Mouse (Mus musculus) liver, embryonic 14.5 days (tissue): ENCODE results near the gene Cdk5rap3. TPM values are rescaled to one million over a fixed set of nuclear protein-coding genes. Genes with fewer than 3 reads are reported as not detected.

Experiments used
- ATAC-seq: fragments of 200-750 bp; cut with Nextera tagmentation; 2 replicates; pipeline ENCODE4 v1.8.0; 2017; ENCODE audit warnings: moderate number of reproducible peaks, mild to moderate bottlenecking, moderate library complexity; ENCODE audit not compliant: insufficient read depth
- DNase-seq, 3 experiments: peaks; one replicate each; pipeline ENCODE4 v3.0.0-alpha.2; 2012 to 2013; ENCODE audit warnings: low read depth in 3 of 3, low spot score in 3 of 3
- H3K27ac ChIP-seq: fragments of 300-500 bp; sonication (generic); 2 replicates; pipeline ENCODE4 v1.5.1; 2014; ENCODE audit warnings: moderate library complexity, mild to moderate bottlenecking, control low read depth, inconsistent platforms
- H3K27me3 ChIP-seq: fragments of 300-500 bp; sonication (generic); 2 replicates; pipeline ENCODE4 v1.6.1; 2014; ENCODE audit warnings: mild to moderate bottlenecking, low read length, moderate library complexity; ENCODE audit not compliant: control insufficient read depth, insufficient read depth
- H3K36me3 ChIP-seq: fragments of 300-500 bp; sonication (generic); replicated peaks from 2 replicates; pipeline ENCODE4 v1.6.1; 2014; ENCODE audit warnings: low read depth; ENCODE audit not compliant: control insufficient read depth, insufficient read depth
- H3K4me1 ChIP-seq, 2 experiments: fragments of 200-500 bp in 1 of 2; fragments of 300-500 bp in 1 of 2; sonication (generic) in 1 of 2; replicated peaks; 2 replicates each; pipeline ENCODE4 v1.6.1; 2012 to 2014; ENCODE audit warnings: antibody characterized with exemption in 1 of 2, inconsistent platforms in 1 of 2, low read length in 1 of 2; ENCODE audit not compliant: control insufficient read depth in 2 of 2, insufficient read depth in 2 of 2
- H3K4me2 ChIP-seq: fragments of 300-500 bp; sonication (generic); 2 replicates; pipeline ENCODE4 v1.6.1; 2014; ENCODE audit warnings: low read depth, mild to moderate bottlenecking, control low read depth, moderate library complexity
- H3K4me3 ChIP-seq, 2 experiments: fragments of 200-500 bp in 1 of 2; fragments of 300-500 bp in 1 of 2; sonication (generic) in 1 of 2; 2 replicates each; pipeline ENCODE4 v1.5.1; 2012 to 2014; ENCODE audit warnings: low read depth in 2 of 2, low read length in 2 of 2, mild to moderate bottlenecking in 2 of 2, control low read depth in 1 of 2, inconsistent platforms in 1 of 2, moderate library complexity in 1 of 2; ENCODE audit not compliant: insufficient read depth in 1 of 2
- H3K9ac ChIP-seq: fragments of 300-500 bp; sonication (generic); replicated peaks from 2 replicates; pipeline ENCODE4 v1.6.1; 2014; ENCODE audit warnings: mild to moderate bottlenecking, control low read depth, moderate library complexity
- H3K9me3 ChIP-seq: fragments of 300-500 bp; sonication (generic); 2 replicates; pipeline ENCODE4 v1.6.1; 2016; ENCODE audit warnings: low read length, mixed read lengths; ENCODE audit not compliant: control insufficient read depth
- CTCF ChIP-seq: IDR thresholded peaks from 2 replicates; pipeline ENCODE4 v1.5.1; 2016; ENCODE audit warnings: antibody characterized with exemption, low read depth, control low read depth
- EP300 ChIP-seq: IDR thresholded peaks from 2 replicates; pipeline ENCODE4 v1.6.1; 2016; ENCODE audit warnings: antibody characterized with exemption, low read depth
- WGBS: fragments of 180-500 bp; shearing (Covaris S2); extraction: QIAGEN DNeasy Blood & Tissue Kit; methylation state at CpG from one replicate; pipeline ENCODE4 v1.1.7; 2014; ENCODE audit not compliant: insufficient replicate concordance; 5-methylcytosine and 5-hydroxymethylcytosine counted together
- polyA plus RNA-seq, 2 experiments: library from polyadenylated mRNA; depleted of rRNA in 1 of 2; stranded (reverse) in 1 of 2; unstranded in 1 of 2; fragments of >200 nt; fragmentation: Nextera tagmentation in 1 of 2; extraction: Ambion mirVana in 1 of 2; gene quantifications; 2 replicates each; pipeline versions ENCODE4 v1.2.1 to v1.2.3; 2012 to 2014

Gene Cdk5rap3
- polyA plus RNA-seq, 2 experiments = 20.1 to 34.1 TPM

DNA sequence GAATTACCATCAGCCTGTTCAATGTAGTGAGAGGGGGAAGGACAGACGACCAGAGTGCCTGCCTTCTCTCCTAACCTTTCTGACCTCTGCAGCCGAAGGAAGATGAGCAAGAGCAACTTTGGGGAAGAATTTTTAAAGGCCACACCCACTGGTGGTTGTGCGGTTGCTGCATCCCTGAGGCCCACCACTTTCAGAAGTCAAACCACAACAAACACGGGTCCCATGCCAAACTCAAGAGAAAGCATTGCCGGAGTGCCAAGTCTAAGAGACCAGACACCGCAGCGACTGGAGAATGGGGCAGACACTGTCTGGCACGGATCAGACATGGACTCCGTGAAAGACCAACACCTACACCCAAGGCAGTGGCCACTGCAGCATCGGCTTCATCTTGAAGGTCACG lies 8.6 kb upstream of the Cdk5rap3 start:
- Histone ChIP-seq H3K36me3 (no peaks in the 10 kb centered on the region), H3K4me3 (no peak overlapping the region), H3K27me3 (no peaks in the 10 kb centered on the region), H3K9me3 (no peaks in the 10 kb centered on the region), H3K9ac (peak overlapping the region; percentile 4), H3K4me2 (peak overlapping the region; percentile 35), H3K4me1 (peaks cover 59 to 62% of the 10 kb centered on the region in 2 experiments), H3K27ac (peak overlapping the region; percentile 94)
- whole genome bisulfite sequencing = 26% methylated on average over 11 of the region's 11 CpGs
- ATAC-seq = no peak
- no peak for TF ChIP-seq CTCF
- no peak for TF ChIP-seq EP300
- no peak for DNase-seq

DNA sequence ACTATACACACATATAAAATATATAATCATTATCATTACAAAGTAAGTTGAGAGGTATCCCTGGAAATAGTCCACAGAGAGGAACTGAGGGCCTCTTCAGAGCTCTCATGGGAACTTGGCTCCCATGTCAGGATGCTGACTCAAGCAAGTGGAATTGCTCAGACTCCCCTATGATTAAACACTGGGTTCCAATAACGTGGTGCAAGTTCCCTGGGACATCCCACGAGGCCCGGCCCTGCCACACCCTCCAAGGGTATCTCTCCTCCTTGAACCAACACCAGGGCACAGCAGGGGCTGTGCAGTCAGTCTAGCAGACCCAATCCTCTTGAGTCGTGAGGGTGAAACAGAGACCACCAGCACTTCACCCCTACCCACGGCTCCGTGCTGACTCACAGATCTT lies 2.7 kb upstream of the Cdk5rap3 start:
- 42% methylated on average over 6 of the region's 6 CpGs for WGBS
- H3K9ac ChIP-seq = peak overlapping the region; percentile 0; the same call in 1 of the 2 replicates

DNA sequence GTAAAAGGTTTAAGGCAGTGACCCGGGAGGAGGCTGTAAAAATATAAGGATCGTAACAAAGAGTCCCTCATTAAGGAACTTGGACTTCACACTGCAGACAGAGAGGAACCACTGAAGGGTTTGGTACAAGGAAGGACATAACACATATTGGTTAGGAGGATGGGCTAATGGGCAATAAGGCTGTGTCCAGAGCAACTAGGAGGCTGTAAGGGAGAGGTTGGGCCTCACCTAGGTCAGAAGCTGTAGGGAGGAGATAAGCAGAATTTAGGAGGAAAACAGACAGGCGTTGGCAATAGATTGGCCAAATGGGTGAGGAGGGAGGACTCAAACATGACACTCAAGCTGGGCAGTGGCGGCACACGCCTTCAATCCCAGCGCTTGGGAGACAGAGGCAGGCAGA lies 1.1 kb upstream of the Cdk5rap3 start:
- H3K4me2 ChIP-seq = peak overlapping the region; percentile 76
- H3K9ac ChIP-seq = peak overlapping the region; percentile 73
- WGBS = 14% methylated on average over 6 of the region's 6 CpGs
- H3K4me1 ChIP-seq = peaks cover 37 to 42% of the 10 kb centered on the region in 2 experiments
- DNase-seq = peak; percentile 88 to 92 (median 88)
- H3K9me3 ChIP-seq = no peaks in the 10 kb centered on the region
- peak overlapping the region; percentile 92 for H3K27ac ChIP-seq
- no peaks in the 10 kb centered on the region for H3K27me3 ChIP-seq
- ATAC-seq = peak; percentile 80
- H3K36me3 ChIP-seq = no peaks in the 10 kb centered on the region
- TF ChIP-seq EP300 (peak; percentile 99), CTCF (no peak)
- peak overlapping the region in 1 of 2 experiments; percentile 12; a peak in 1 of 4 replicates for H3K4me3 ChIP-seq

More for the DNA sequence above, 2.7 kb upstream of the Cdk5rap3 start:
- Histone ChIP-seq H3K4me2 (peak overlapping the region; percentile 11; the same call in 1 of the 2 replicates), H3K4me3 (no peak overlapping the region), H3K27me3 (no peaks in the 10 kb centered on the region), H3K27ac (peak overlapping the region; percentile 51), H3K4me1 (peaks cover 38 to 42% of the 10 kb centered on the region in 2 experiments), H3K36me3 (no peaks in the 10 kb centered on the region), H3K9me3 (no peaks in the 10 kb centered on the region)
- TF ChIP-seq EP300 (no peak), CTCF (no peak)
- DNase-seq (no peak), ATAC-seq (no peak)

DNA sequence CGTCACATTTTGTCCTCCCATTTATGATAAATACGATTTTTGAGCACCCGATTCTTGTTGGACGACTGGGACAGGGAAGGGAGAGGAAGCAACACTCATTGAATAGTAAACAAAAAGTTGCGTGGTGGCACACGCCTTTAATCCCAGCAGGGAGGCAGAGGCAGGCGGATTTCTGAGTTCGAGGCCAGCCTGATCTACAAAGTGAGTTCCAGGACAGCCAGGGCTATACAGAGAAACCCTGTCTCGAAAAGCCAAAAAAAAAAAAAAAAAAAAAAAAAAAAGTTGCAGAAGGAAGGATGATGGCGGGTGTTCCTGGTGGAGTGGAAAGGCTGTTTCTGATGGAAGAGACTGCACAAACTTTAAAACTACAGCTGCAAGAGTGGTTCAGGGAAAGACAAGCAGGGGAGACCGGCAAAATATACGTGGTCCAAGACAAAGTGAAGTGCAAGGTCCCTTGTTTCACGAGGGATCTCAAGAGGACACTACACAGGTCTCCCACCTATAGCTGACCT lies 645 bp upstream of the Cdk5rap3 start:
- WGBS = 13% methylated on average over 13 of the region's 13 CpGs
- Histone ChIP-seq H3K9ac (peak overlapping the region; percentile 73), H3K36me3 (no peaks in the 10 kb centered on the region), H3K9me3 (no peaks in the 10 kb centered on the region), H3K27me3 (no peaks in the 10 kb centered on the region), H3K4me1 (peaks cover 37 to 42% of the 10 kb centered on the region in 2 experiments), H3K4me3 (peak overlapping the region; percentile 10 to 28; a peak in 3 of 4 replicates), H3K27ac (peak overlapping the region; percentile 92), H3K4me2 (peak overlapping the region; percentile 76)
- TF ChIP-seq EP300 = no peak
- no peak for TF ChIP-seq CTCF
- ATAC-seq (peak; percentile 13), DNase-seq (no peak)

DNA sequence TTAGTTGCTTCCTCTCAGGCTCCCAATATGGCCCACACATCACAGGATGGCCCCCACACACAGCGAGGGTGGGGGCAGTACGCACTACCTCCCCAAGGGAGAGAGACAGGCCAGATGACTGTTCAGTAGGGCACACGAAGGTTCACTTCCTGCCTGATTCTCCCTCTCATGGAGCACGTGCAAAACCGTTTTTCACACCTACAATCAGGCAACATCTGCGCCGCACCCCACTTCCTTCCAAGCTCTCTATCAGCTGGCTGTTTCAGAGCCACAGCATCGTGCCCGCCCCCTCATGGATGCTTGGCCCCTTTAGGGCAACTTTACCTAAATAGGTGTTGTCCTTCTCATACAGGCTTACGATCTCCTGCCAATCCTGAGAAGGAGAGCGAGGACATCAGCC lies 3.6 kb downstream of the Cdk5rap3 start:
- WGBS = 57% methylated on average over 11 of the region's 11 CpGs

More for the DNA sequence above, 3.6 kb downstream of the Cdk5rap3 start:
- TF ChIP-seq EP300 (no peak), CTCF (no peak)
- Histone ChIP-seq H3K36me3 (no peaks in the 10 kb centered on the region; the same call in none of the 2 replicates), H3K27me3 (no peaks in the 10 kb centered on the region), H3K9me3 (no peaks in the 10 kb centered on the region), H3K4me3 (no peak overlapping the region), H3K4me2 (no peak overlapping the region), H3K9ac (no peak overlapping the region), H3K4me1 (peaks cover 13% of the 10 kb centered on the region in 2 experiments), H3K27ac (no peak overlapping the region)
- ATAC-seq = no peak
- no peak for DNase-seq
